Mouse (Mus musculus) spleen, adult 2 months (tissue): ENCODE measurements around the gene Gm13696.

Experiments used
- CTCF ChIP-seq: fragments of 200-500 bp; IDR thresholded peaks from 2 replicates; pipeline ENCODE4 v1.5.1; 2011; ENCODE audit warnings: mild to moderate bottlenecking, inconsistent platforms; ENCODE audit not compliant: insufficient read depth, insufficient read length, insufficient replicate concordance; ENCODE audit errors: extremely low read depth
- POLR2A ChIP-seq: fragments of 200-500 bp; IDR thresholded peaks from 2 replicates; pipeline ENCODE4 v1.6.1; 2011; ENCODE audit warnings: low read depth, low read length, inconsistent platforms

GRCm38 (mm10) chr2:84019519-84020305 is 46.8 kb downstream of the Gm13696 start:
- no peak for TF ChIP-seq CTCF
- no peak for TF ChIP-seq POLR2A
